Mouse (Mus musculus): ENCODE results near the gene Cela3b.

DNA sequence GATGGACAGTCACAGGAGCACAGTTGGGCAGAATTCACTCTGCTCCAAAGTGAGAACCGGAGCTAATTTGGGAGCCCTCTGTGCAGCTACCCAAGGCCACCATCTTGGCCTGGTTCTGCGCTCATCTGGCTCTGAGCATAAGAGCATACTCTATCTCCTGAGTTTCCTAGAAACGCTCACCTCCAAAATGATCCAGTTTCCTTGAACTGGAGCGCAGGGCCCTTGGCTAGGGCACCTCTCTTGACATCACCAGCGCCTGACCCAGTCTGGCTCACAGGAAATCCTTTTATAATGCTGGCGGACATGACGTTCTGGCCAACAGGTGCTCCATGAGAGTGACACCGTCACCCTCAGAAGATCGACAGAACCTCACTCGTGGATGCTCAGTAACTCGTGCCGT lies 26.2 kb upstream of the Cela3b start:
- no peak for TF ChIP-seq EP300 (IDR thresholded peaks at IDR 0.05; ENCODE audit: insufficient read depth, low read depth, low read length)
- no peak for TF ChIP-seq CTCF (IDR thresholded peaks at IDR 0.05)

Data from heart, adult 2 months (tissue).